Mouse (Mus musculus) liver, embryonic 15.5 days (tissue): Measurements from ENCODE around the gene Fnbp1. TPM values are rescaled to one million over a fixed set of nuclear protein-coding genes. Genes with fewer than 3 reads are reported as not detected.
"Not testable (repeated sequence)": the region's sequence is repeated elsewhere in the genome, so short reads cannot be mapped to it uniquely, and the experiment has no call there.

ENCODE experiments used
- ATAC-seq: fragments of 200-750 bp; cut with Nextera tagmentation; 2 replicates; pipeline ENCODE4 v1.8.0; 2017; ENCODE audit warnings: moderate number of reproducible peaks, mild to moderate bottlenecking, moderate library complexity; ENCODE audit not compliant: insufficient read depth
- H3K27ac ChIP-seq: fragments of 300-500 bp; sonication (generic); replicated peaks from 2 replicates; pipeline ENCODE4 v1.5.1; 2015; ENCODE audit warnings: mild to moderate bottlenecking, inconsistent platforms
- H3K27me3 ChIP-seq: fragments of 300-500 bp; sonication (generic); 2 replicates; pipeline ENCODE4 v1.6.1; 2015; ENCODE audit warnings: mild to moderate bottlenecking, inconsistent platforms
- H3K36me3 ChIP-seq: fragments of 300-500 bp; sonication (generic); replicated peaks from 2 replicates; pipeline ENCODE4 v1.6.1; 2015; ENCODE audit warnings: moderate library complexity, mild to moderate bottlenecking, inconsistent platforms
- H3K4me1 ChIP-seq: fragments of 300-500 bp; sonication (generic); replicated peaks from 2 replicates; pipeline ENCODE4 v1.6.1; 2015; ENCODE audit warnings: inconsistent platforms
- H3K4me2 ChIP-seq: fragments of 300-500 bp; sonication (generic); 2 replicates; pipeline ENCODE4 v1.6.1; 2015; ENCODE audit warnings: moderate library complexity, mild to moderate bottlenecking, inconsistent platforms
- H3K4me3 ChIP-seq: fragments of 300-500 bp; sonication (generic); replicated peaks from 2 replicates; pipeline ENCODE4 v1.5.1; 2015; ENCODE audit warnings: mild to moderate bottlenecking, inconsistent platforms
- H3K9ac ChIP-seq: fragments of 300-500 bp; sonication (generic); 2 replicates; pipeline ENCODE4 v1.6.1; 2015; ENCODE audit warnings: moderate library complexity, mild to moderate bottlenecking, inconsistent platforms
- H3K9me3 ChIP-seq: fragments of 300-500 bp; sonication (generic); replicated peaks from 2 replicates; pipeline ENCODE4 v1.6.1; 2016; ENCODE audit warnings: inconsistent platforms
- WGBS: fragments of 180-500 bp; shearing (Covaris S2); methylation state at CpG from one replicate; pipeline ENCODE4 v1.1.7; 2015; ENCODE audit warnings: mixed read lengths; ENCODE audit not compliant: insufficient replicate concordance; 5-methylcytosine and 5-hydroxymethylcytosine counted together
- polyA plus RNA-seq: library from polyadenylated mRNA; unstranded; fragments of >200 nt; fragmentation: Nextera tagmentation; extraction: Ambion mirVana; gene quantifications from 2 replicates; pipeline ENCODE4 v1.2.1, GENCODE M21; 2015

Fnbp1 gene
- polyA plus RNA-seq: 5.1 and 6.1 TPM in 2 replicates

GRCm38 (mm10) chr2:31141867-31142454 lies at the start of gene Fnbp1:
Gene Fnbp1 (minus strand): TSS chr2:31142008.
- ATAC-seq: peak; percentile 88
- H3K36me3 ChIP-seq: 0 out of 2 replicates have a peak, but pooled peaks cover 4% of the 10 kb centered on the region
- H3K9ac ChIP-seq: peak within 1 kb of the TSS; percentile 73
- H3K27ac ChIP-seq: peak within 1 kb of the TSS; percentile 62; the same call in 1 of the 2 replicates
- peaks cover 45% of the 10 kb centered on the region for H3K4me1 ChIP-seq
- H3K4me2 ChIP-seq: peak within 1 kb of the TSS; percentile 96
- under 1% methylated on average over 59 of the region's 59 CpGs for WGBS
- peaks cover 28% of the 10 kb centered on the region for H3K27me3 ChIP-seq
- no peaks in the 10 kb centered on the region for H3K9me3 ChIP-seq
- H3K4me3 ChIP-seq: peak within 1 kb of the TSS; percentile 73

GRCm38 (mm10) chr2:31189654-31190053 lies 47.8 kb upstream of the Fnbp1 start:
- no peaks in the 10 kb centered on the region for H3K27me3 ChIP-seq
- no peak for ATAC-seq
- H3K4me2 ChIP-seq: no peak overlapping the region
- no peak overlapping the region for H3K4me3 ChIP-seq
- H3K27ac ChIP-seq: no peak overlapping the region
- no peak overlapping the region for H3K9ac ChIP-seq
- H3K36me3 ChIP-seq: peaks cover 76% of the 10 kb centered on the region
- WGBS: 73% methylated on average over 3 of the region's 3 CpGs
- no peaks in the 10 kb centered on the region for H3K9me3 ChIP-seq
- H3K4me1 ChIP-seq: no peaks in the 10 kb centered on the region

- WGBS: 69% methylated on average over 1 of the region's 1 CpGs
- Histone ChIP-seq H3K4me2 (no peak overlapping the region), H3K4me3 (no peak overlapping the region), H3K27ac (no peak overlapping the region), H3K9ac (no peak overlapping the region), H3K4me1 (no peaks in the 10 kb centered on the region), H3K9me3 (no peaks in the 10 kb centered on the region), H3K36me3 (peaks cover 78% of the 10 kb centered on the region), H3K27me3 (no peaks in the 10 kb centered on the region)
- no peak for ATAC-seq
These were observed 46.9 kb upstream of the Fnbp1 start for GRCm38 (mm10) chr2:31188691-31189090.

- ATAC-seq: no peak
- Histone ChIP-seq H3K9ac (no peak overlapping the region), H3K9me3 (no peaks in the 10 kb centered on the region), H3K36me3 (peaks cover 73% of the 10 kb centered on the region), H3K4me3 (no peak overlapping the region), H3K27me3 (no peaks in the 10 kb centered on the region), H3K4me2 (no peak overlapping the region), H3K4me1 (no peaks in the 10 kb centered on the region; the same call in 1 of the 2 replicates), H3K27ac (no peak overlapping the region)
- WGBS: 84% methylated on average over 1 of the region's 1 CpGs
These were observed 42.0 kb upstream of the Fnbp1 start for GRCm38 (mm10) chr2:31183830-31184229.

GRCm38 (mm10) chr2:31182786-31183330 lies 41.0 kb upstream of the Fnbp1 start:
- Histone ChIP-seq H3K9ac (no peak overlapping the region), H3K36me3 (peaks cover 75% of the 10 kb centered on the region), H3K4me3 (no peak overlapping the region), H3K27ac (no peak overlapping the region), H3K4me1 (no peaks in the 10 kb centered on the region; the same call in 1 of the 2 replicates), H3K9me3 (no peaks in the 10 kb centered on the region), H3K4me2 (no peak overlapping the region), H3K27me3 (no peaks in the 10 kb centered on the region)
- WGBS: 62% methylated on average over 6 of the region's 6 CpGs
- no peak for ATAC-seq

GRCm38 (mm10) chr2:31180081-31180551 lies 38.3 kb upstream of the Fnbp1 start:
- WGBS: 54% methylated on average over 7 of the region's 7 CpGs
- no peak overlapping the region for H3K4me3 ChIP-seq
- no peak overlapping the region for H3K9ac ChIP-seq
- no peaks in the 10 kb centered on the region for H3K9me3 ChIP-seq
- H3K4me2 ChIP-seq: no peak overlapping the region
- H3K4me1 ChIP-seq: no peaks in the 10 kb centered on the region; the same call in 1 of the 2 replicates
- H3K27ac ChIP-seq: no peak overlapping the region
- H3K27me3 ChIP-seq: no peaks in the 10 kb centered on the region
- peaks cover 74% of the 10 kb centered on the region for H3K36me3 ChIP-seq
- no peak for ATAC-seq

- Histone ChIP-seq H3K9me3 (no peaks in the 10 kb centered on the region), H3K27me3 (no peaks in the 10 kb centered on the region), H3K36me3 (peaks cover 72% of the 10 kb centered on the region), H3K9ac (no peak overlapping the region), H3K4me1 (no peaks in the 10 kb centered on the region; the same call in 1 of the 2 replicates), H3K4me2 (no peak overlapping the region), H3K4me3 (no peak overlapping the region), H3K27ac (no peak overlapping the region)
- no peak for ATAC-seq
- 64% methylated on average over 7 of the region's 7 CpGs for WGBS
These were observed 37.7 kb upstream of the Fnbp1 start for GRCm38 (mm10) chr2:31179471-31179870.

- H3K27ac ChIP-seq, H3K4me2 ChIP-seq, ATAC-seq, H3K27me3 ChIP-seq, H3K4me1 ChIP-seq, H3K4me3 ChIP-seq, H3K9me3 ChIP-seq, H3K9ac ChIP-seq: not testable (repeated sequence)
- 75% methylated on average over 6 of the region's 6 CpGs for WGBS
- peaks cover 73% of the 10 kb centered on the region for H3K36me3 ChIP-seq
These were observed 36.8 kb upstream of the Fnbp1 start for GRCm38 (mm10) chr2:31178593-31178992.

- no peak overlapping the region for H3K27ac ChIP-seq
- no peaks in the 10 kb centered on the region for H3K9me3 ChIP-seq
- peaks cover 96% of the 10 kb centered on the region for H3K36me3 ChIP-seq
- no peaks in the 10 kb centered on the region for H3K27me3 ChIP-seq
- H3K9ac ChIP-seq: no peak overlapping the region
- no peak for ATAC-seq
- no peak overlapping the region for H3K4me3 ChIP-seq
- 70% methylated on average over 4 of the region's 4 CpGs for WGBS
- no peak overlapping the region for H3K4me2 ChIP-seq
- H3K4me1 ChIP-seq: peaks cover 19% of the 10 kb centered on the region
These were observed 31.5 kb upstream of the Fnbp1 start for GRCm38 (mm10) chr2:31173290-31173689.

- H3K9ac ChIP-seq: no peak overlapping the region
- no peaks in the 10 kb centered on the region for H3K9me3 ChIP-seq
- H3K27ac ChIP-seq: peak overlapping the region; percentile 54; the same call in 1 of the 2 replicates
- H3K27me3 ChIP-seq: no peaks in the 10 kb centered on the region
- 78% methylated on average over 5 of the region's 5 CpGs for WGBS
- H3K4me3 ChIP-seq: no peak overlapping the region
- no peak overlapping the region for H3K4me2 ChIP-seq
- H3K36me3 ChIP-seq: peaks cover 96% of the 10 kb centered on the region
- no peak for ATAC-seq
- H3K4me1 ChIP-seq: peaks cover 19% of the 10 kb centered on the region
These were observed 30.7 kb upstream of the Fnbp1 start for GRCm38 (mm10) chr2:31172536-31172935.

GRCm38 (mm10) chr2:31172001-31172400 lies 30.2 kb upstream of the Fnbp1 start:
- H3K9ac ChIP-seq: no peak overlapping the region
- H3K27me3 ChIP-seq: no peaks in the 10 kb centered on the region
- H3K36me3 ChIP-seq: peaks cover 94% of the 10 kb centered on the region
- WGBS: 38% methylated on average over 5 of the region's 5 CpGs
- peaks cover 19% of the 10 kb centered on the region for H3K4me1 ChIP-seq
- H3K4me3 ChIP-seq: no peak overlapping the region
- peak overlapping the region; percentile 54 for H3K27ac ChIP-seq
- no peaks in the 10 kb centered on the region for H3K9me3 ChIP-seq
- no peak overlapping the region for H3K4me2 ChIP-seq
- peak; percentile 22; the same call in 1 of the 2 replicates for ATAC-seq
